8 mouse cellular contexts compared by ENCODE assay signal in genomic region chr11:115091362-115091901, GRCm38 (mm10). TPM values are rescaled to one million over a fixed set of nuclear protein-coding genes. Genes with fewer than 3 reads are reported as not detected.
DNase-seq lines count a peak whose midpoint lies in the region; ATAC-seq and TF ChIP-seq lines count a peak whose summit lies in the region.

Rab37 (plus strand) TSS chr11:115091431.

- peak within 1 kb of the TSS; percentile 57 for H3K4me2 ChIP-seq in hindbrain, embryonic 16.5 days (ENCODE audit: low read length)
- peak within 1 kb of the TSS; percentile 61 for H3K4me2 ChIP-seq in midbrain, embryonic 11.5 days

- no peak for TF ChIP-seq CTCF in E14TG2a.4 (conservative IDR thresholded peaks at IDR 0.05; ENCODE audit: low read length)

- H3K27me3 ChIP-seq in E14TG2a.4 (ENCODE audit: insufficient read depth, low read length), result peaks cover 37% of the 10 kb centered on the region
- H3K27me3 ChIP-seq in hindbrain, embryonic 16.5 days (replicated peaks; ENCODE audit: control insufficient read depth, insufficient read depth, low read length), result peaks cover 17% of the 10 kb centered on the region
- H3K27me3 ChIP-seq in midbrain, embryonic 11.5 days (ENCODE audit: control insufficient read depth, insufficient read depth, low read length), result peaks cover 9% of the 10 kb centered on the region

- H3K4me1 ChIP-seq in E14TG2a.4 (replicated peaks; ENCODE audit: low read depth, low read length), result peaks cover 29% of the 10 kb centered on the region
- H3K4me1 ChIP-seq in hindbrain, embryonic 16.5 days (ENCODE audit: control insufficient read depth, insufficient read depth, low read depth, low read length), result peaks cover 9% of the 10 kb centered on the region
- H3K4me1 ChIP-seq in midbrain, embryonic 11.5 days (ENCODE audit: control insufficient read depth, insufficient read depth, low read length), result peaks cover 8% of the 10 kb centered on the region

- WGBS in hindbrain, embryonic 16.5 days, result 2% methylated on average over 36 of the region's 36 CpGs
- 3% methylated on average over 36 of the region's 36 CpGs for WGBS in midbrain, embryonic 11.5 days

- peaks cover 9% of the 10 kb centered on the region; the same call in 1 of the 2 replicates for H3K9me3 ChIP-seq in E14TG2a.4 (ENCODE audit: low read length)
- 0 out of 2 replicates have a peak, but pooled peaks cover 4% of the 10 kb centered on the region for H3K9me3 ChIP-seq in hindbrain, embryonic 16.5 days (ENCODE audit: control insufficient read depth, low read length)
- no peaks in the 10 kb centered on the region for H3K9me3 ChIP-seq in midbrain, embryonic 11.5 days (ENCODE audit: control insufficient read depth, low read length)

- intact Hi-C loops in gastrocnemius, postnatal 14 days (cut with DNase I; ENCODE audit: low total_unique reads), result no loop called here

- H3K27ac ChIP-seq in hindbrain, embryonic 16.5 days (ENCODE audit: low read depth, low read length), result no peak within 1 kb of the TSS
- no peak within 1 kb of the TSS for H3K27ac ChIP-seq in midbrain, embryonic 11.5 days (ENCODE audit: low read depth, low read length)

- no peak for DNase-seq in frontal cortex, adult 2 months (ENCODE audit: extremely low spot score in 1 of 2, low spot score in 1 of 2)
- no peak for DNase-seq in frontal cortex, postnatal 14 days (ENCODE audit: low spot score in 2 of 2)
- DNase-seq in midbrain, embryonic 11.5 days (ENCODE audit: low spot score, missing footprints), result peak; percentile 88
- DNase-seq in thymus, postnatal 14 days, result peak; percentile 14
- DNase-seq in gastrocnemius, postnatal 14 days, result no peak

- peak within 1 kb of the TSS; percentile 35; the same call in 1 of the 2 replicates for H3K9ac ChIP-seq in hindbrain, embryonic 16.5 days (ENCODE audit: low read depth, low read length)
- peak within 1 kb of the TSS; percentile 36; the same call in 1 of the 2 replicates for H3K9ac ChIP-seq in midbrain, embryonic 11.5 days (ENCODE audit: low read length)

- ATAC-seq in common myeloid progenitor, adult 5-6 weeks (replicated peaks; ENCODE audit: low read depth, poor library complexity, severe bottlenecking), result peak; percentile 65
- ATAC-seq in hindbrain, embryonic 16.5 days, result no peak
- ATAC-seq in midbrain, embryonic 11.5 days (ENCODE audit: low FRiP score), result no peak

- no peaks in the 10 kb centered on the region; the same call in 1 of the 2 replicates for H3K36me3 ChIP-seq in E14TG2a.4 (ENCODE audit: insufficient read depth, low read length)
- no peaks in the 10 kb centered on the region for H3K36me3 ChIP-seq in hindbrain, embryonic 16.5 days (ENCODE audit: control insufficient read depth, insufficient read depth, low read length)
- H3K36me3 ChIP-seq in midbrain, embryonic 11.5 days (ENCODE audit: control insufficient read depth, insufficient read depth, low read length), result no peaks in the 10 kb centered on the region

- peak within 1 kb of the TSS; percentile 73 for H3K4me3 ChIP-seq in E14TG2a.4 (replicated peaks; ENCODE audit: low read length)
- peak within 1 kb of the TSS; percentile 33 for H3K4me3 ChIP-seq in hindbrain, embryonic 16.5 days (ENCODE audit: low read length)
- H3K4me3 ChIP-seq in midbrain, embryonic 11.5 days (ENCODE audit: low read depth, low read length), result peak within 1 kb of the TSS; percentile 25

RNA-seq across cellular contexts. Expression of gene Rab37, which starts in this region (rescaled TPM):
- 22.7 and 25.3 TPM in 2 replicates for polyA plus RNA-seq in frontal cortex, adult 2 months (2012; rRNA removed)
- total RNA-seq in common myeloid progenitor, adult 5-6 weeks (2017), result 50.6 and 61.5 TPM in 2 replicates
- polyA plus RNA-seq in hindbrain, embryonic 16.5 days (2015; fragmentation: Nextera tagmentation; extraction: Ambion mirVana), result 0.89 and 1.3 TPM in 2 replicates
- polyA plus RNA-seq in midbrain, embryonic 11.5 days (2014; fragmentation: Nextera tagmentation; extraction: Ambion mirVana), result 0.61 and 0.69 TPM in 2 replicates
- total RNA-seq in gastrocnemius, postnatal 14 days (2021), result under 1 TPM; 0.62 TPM

Comparison
In these comparisons a context has a peak if more than half of its experiments do, and no peak if none do; other contexts are left out.
1. RNA of gene Rab37 (total RNA-seq): 50.6 to 61.5 TPM in common myeloid progenitor, adult 5-6 weeks; 0.62 TPM in gastrocnemius, postnatal 14 days; every median in the first group is over 10 times any median in the second.
2. RNA of gene Rab37 (polyA plus RNA-seq): 22.7 to 25.3 TPM in frontal cortex, adult 2 months; 0.89 to 1.3 TPM in hindbrain, embryonic 16.5 days and 0.61 to 0.69 TPM in midbrain, embryonic 11.5 days; every median in the first group is over 10 times any median in the second.
3. Peak in DNase-seq, H3K4me3 ChIP-seq, H3K9ac ChIP-seq and H3K4me2 ChIP-seq in midbrain, embryonic 11.5 days; RNA of the gene not detected or under 1 TPM.
4. Peak in every context shown above with its lines, with median percentiles within 50 percentile points of each other: H3K4me3 ChIP-seq.